Mouse (Mus musculus) lung, postnatal 0 days (tissue): ENCODE measurements at regions not wholly inside any gene's neighbourhood (a gene's known extent, or its start where the extent isn't known, plus 50 kb on each side); places are given as distances from the start of the nearest gene placed in this dataset.

ENCODE experiments used
- CTCF ChIP-seq: IDR thresholded peaks from 2 replicates; pipeline ENCODE4 v1.5.1; 2016; ENCODE audit warnings: antibody characterized with exemption, mild to moderate bottlenecking
- EP300 ChIP-seq: IDR thresholded peaks from 2 replicates; pipeline ENCODE4 v1.6.1; 2016; ENCODE audit warnings: antibody characterized with exemption, mild to moderate bottlenecking, control low read depth

- TF ChIP-seq CTCF (no peak), EP300 (no peak)
Measured at GRCm38 (mm10) chr9:46395156-46395765, 75.5 kb upstream of the 4931429L15Rik start.
